Mouse (Mus musculus) stomach, postnatal 0 days (tissue): Measurements from ENCODE around the gene Rxrb. TPM values are rescaled to one million over a fixed set of nuclear protein-coding genes. Genes with fewer than 3 reads are reported as not detected.

Experiments used
- ATAC-seq: fragments of 200-750 bp; cut with Nextera tagmentation; 2 replicates; pipeline ENCODE4 v1.8.0; 2017; ENCODE audit not compliant: low FRiP score, low TSS enrichment
- DNase-seq: peaks from one replicate; pipeline ENCODE4 v3.0.0-alpha.2; 2016; ENCODE audit warnings: low spot score
- H3K27ac ChIP-seq: fragments of 300-500 bp; sonication (generic); replicated peaks from 2 replicates; pipeline ENCODE4 v1.5.1; 2014; ENCODE audit warnings: mild to moderate bottlenecking, control low read depth
- H3K27me3 ChIP-seq: fragments of 300-500 bp; sonication (generic); 2 replicates; pipeline ENCODE4 v1.6.1; 2014; ENCODE audit warnings: low read length; ENCODE audit not compliant: control insufficient read depth, insufficient read depth
- H3K36me3 ChIP-seq: fragments of 300-500 bp; sonication (generic); 2 replicates; pipeline ENCODE4 v1.6.1; 2014; ENCODE audit warnings: low read length, mixed read lengths; ENCODE audit not compliant: control insufficient read depth, insufficient read depth
- H3K4me1 ChIP-seq: fragments of 300-500 bp; sonication (generic); replicated peaks from 2 replicates; pipeline ENCODE4 v1.6.1; 2014; ENCODE audit warnings: antibody characterized with exemption; ENCODE audit not compliant: control insufficient read depth, insufficient read depth
- H3K4me2 ChIP-seq: fragments of 300-500 bp; sonication (generic); replicated peaks from 2 replicates; pipeline ENCODE4 v1.6.1; 2014; ENCODE audit warnings: low read depth, mild to moderate bottlenecking, control low read depth, moderate library complexity
- H3K4me3 ChIP-seq: fragments of 300-500 bp; sonication (generic); 2 replicates; pipeline ENCODE4 v1.5.1; 2014; ENCODE audit warnings: low read depth, low read length, control low read depth
- H3K9ac ChIP-seq: fragments of 300-500 bp; sonication (generic); 2 replicates; pipeline ENCODE4 v1.6.1; 2014; ENCODE audit warnings: mild to moderate bottlenecking, low read length, control low read depth, mixed read lengths
- H3K9me3 ChIP-seq: fragments of 300-500 bp; sonication (generic); 2 replicates; pipeline ENCODE4 v1.6.1; 2016; ENCODE audit warnings: low read length; ENCODE audit not compliant: control insufficient read depth
- CTCF ChIP-seq: IDR thresholded peaks from 2 replicates; pipeline ENCODE4 v1.5.1; 2016; ENCODE audit warnings: antibody characterized with exemption, low read depth, mild to moderate bottlenecking, moderate library complexity
- EP300 ChIP-seq: optimal IDR thresholded peaks from 2 replicates; pipeline ENCODE3; 2016; ENCODE audit warnings: antibody characterized with exemption
- WGBS: fragments of 180-500 bp; shearing (Covaris S2); extraction: QIAGEN DNeasy Blood & Tissue Kit; methylation state at CpG from one replicate; pipeline ENCODE4 v1.1.7; 2014; 5-methylcytosine and 5-hydroxymethylcytosine counted together
- polyA plus RNA-seq: library from polyadenylated mRNA; unstranded; fragments of >200 nt; fragmentation: Nextera tagmentation; extraction: Ambion mirVana; gene quantifications from 2 replicates; pipeline ENCODE4 v1.2.1, GENCODE M21; 2015

The Rxrb gene
- polyA plus RNA-seq, 1 experiment from 2014 or later = 25.0 TPM

DNA sequence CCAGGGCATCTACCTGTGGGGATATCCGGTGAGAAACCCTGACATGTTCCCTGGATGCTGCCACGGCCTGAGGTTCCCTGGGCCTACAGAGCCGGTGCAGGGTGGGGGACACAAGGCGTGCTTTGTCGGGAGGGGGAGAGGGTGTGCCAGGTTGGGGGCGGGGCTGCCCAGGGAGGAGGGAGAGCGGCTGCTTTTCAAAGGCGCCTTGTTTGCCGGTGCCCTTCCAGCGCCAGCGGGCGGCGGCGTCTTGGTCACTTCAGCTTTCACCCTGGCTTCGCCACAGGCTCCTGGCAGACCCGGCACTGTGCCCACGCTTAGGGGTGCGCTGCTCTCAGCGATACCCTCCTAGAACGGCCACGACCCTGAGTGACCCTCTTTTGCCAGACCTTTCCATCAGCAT, 6.8 kb downstream of the Rxrb start:
- DNase-seq = peak; percentile 70
- no peaks in the 10 kb centered on the region for H3K27me3 ChIP-seq
- TF ChIP-seq CTCF (no peak), EP300 (no peak)
- H3K4me1 ChIP-seq = 0 out of 2 replicates have a peak, but pooled peaks cover 2% of the 10 kb centered on the region
- no peaks in the 10 kb centered on the region for H3K9me3 ChIP-seq
- ATAC-seq = no peak; the same call in 1 of the 2 replicates
- no peak overlapping the region for H3K9ac ChIP-seq
- 16% methylated on average over 20 of the region's 21 CpGs for WGBS
- H3K4me2 ChIP-seq = peak overlapping the region; percentile 49
- H3K36me3 ChIP-seq = peaks cover 17% of the 10 kb centered on the region
- H3K27ac ChIP-seq = no peak overlapping the region
- H3K4me3 ChIP-seq = no peak overlapping the region; the same call in 1 of the 2 replicates

DNA sequence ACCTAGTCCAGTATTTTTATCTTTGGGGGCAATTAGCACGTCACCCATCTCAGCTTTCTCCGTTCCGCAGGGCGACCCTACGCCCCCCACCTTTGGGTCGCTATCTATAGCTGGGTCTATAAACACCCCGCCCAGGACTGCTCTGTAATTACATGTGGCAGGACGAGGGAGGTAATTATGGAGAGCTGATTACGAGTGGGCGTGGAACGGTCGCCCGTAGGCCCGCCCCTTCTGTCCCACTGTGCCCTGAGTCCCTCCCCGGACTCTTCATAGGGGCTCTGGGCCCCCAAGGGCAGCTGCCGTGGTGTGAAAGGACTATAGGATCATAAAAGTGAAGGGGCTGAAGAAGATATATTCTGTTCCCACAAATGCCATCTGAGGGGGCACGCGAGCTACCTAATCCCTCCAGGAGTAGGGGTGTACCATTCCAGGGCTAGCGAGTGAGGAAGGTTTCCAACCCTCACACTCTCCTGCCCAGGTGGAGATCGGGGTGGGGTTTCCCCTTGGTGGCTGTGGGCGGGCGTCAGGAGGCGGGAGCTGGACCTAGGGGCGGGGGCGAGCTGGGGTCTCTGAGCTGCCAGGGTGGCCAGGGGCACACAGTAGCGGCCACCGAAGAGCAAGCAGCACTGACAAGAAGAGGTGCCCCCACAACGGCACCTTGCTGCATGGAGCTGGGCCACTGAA, 7.4 kb downstream of the Rxrb start, which contains the start of gene Col11a2:
Gene Col11a2 (plus strand): TSS at position 560 of the 684 bp plus-strand sequence.
- DNase-seq = peak; percentile 48
- H3K4me3 ChIP-seq = peak within 1 kb of the TSS; percentile 12
- peak within 1 kb of the TSS; percentile 49 for H3K4me2 ChIP-seq
- no peak within 1 kb of the TSS for H3K27ac ChIP-seq
- H3K27me3 ChIP-seq = no peaks in the 10 kb centered on the region
- no peaks in the 10 kb centered on the region for H3K9me3 ChIP-seq
- 0 out of 2 replicates have a peak, but pooled peaks cover 2% of the 10 kb centered on the region for H3K4me1 ChIP-seq
- TF ChIP-seq EP300 = no peak
- TF ChIP-seq CTCF = 0 out of 2 replicates have a peak, but pooled peaks have one; percentile 9
- peaks cover 17% of the 10 kb centered on the region for H3K36me3 ChIP-seq
- ATAC-seq = peak; percentile 40; the same call in 1 of the 2 replicates
- H3K9ac ChIP-seq = peak within 1 kb of the TSS; percentile 41; the same call in 1 of the 2 replicates
- WGBS = 10% methylated on average over 28 of the region's 28 CpGs

DNA sequence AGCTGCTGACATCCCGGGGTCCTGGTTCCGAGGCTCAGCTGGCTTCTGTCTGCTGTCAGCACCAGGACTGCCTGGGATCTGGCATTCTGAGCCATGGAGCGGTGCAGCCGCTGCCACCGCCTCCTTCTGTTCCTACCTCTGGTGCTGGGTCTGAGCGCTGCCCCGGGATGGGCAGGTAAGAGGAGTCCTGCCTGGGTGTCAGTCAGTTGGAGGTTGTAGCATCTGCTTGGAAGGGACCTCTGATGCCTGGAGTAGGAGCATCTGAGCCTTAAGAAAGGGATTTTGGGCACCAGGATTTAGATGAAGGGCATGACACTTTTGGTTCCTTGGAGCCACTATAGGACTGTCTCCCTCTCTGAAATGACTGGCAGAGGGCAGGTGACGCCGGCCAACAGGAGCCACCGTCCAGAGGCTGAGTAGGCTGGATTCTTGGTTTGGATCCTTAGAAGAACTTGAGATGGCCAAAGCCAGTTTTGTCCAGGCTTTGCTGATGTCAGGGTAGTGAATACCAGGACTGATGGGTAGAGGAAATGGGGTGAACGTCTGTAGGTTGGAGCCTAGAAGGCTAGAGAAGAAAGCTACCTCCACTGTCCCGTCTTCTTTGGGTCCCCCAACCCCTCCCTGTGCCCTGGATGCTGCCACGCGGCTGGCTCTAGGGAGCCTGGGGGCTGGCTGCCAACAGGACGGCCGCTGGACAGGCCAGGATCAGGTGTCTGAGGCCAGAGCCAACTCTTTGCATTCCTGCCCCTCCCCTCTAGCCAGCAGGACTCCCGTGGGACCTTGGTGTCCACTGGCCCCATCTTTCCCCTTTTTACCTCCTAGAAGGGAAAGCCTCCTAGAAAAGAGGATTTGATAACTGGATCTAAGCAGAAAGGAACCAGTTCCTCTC, 8.2 kb downstream of the Rxrb start:
- Histone ChIP-seq H3K36me3 (peaks cover 17% of the 10 kb centered on the region), H3K4me2 (no peak overlapping the region), H3K4me3 (no peak overlapping the region), H3K27ac (no peak overlapping the region), H3K4me1 (0 out of 2 replicates have a peak, but pooled peaks cover 2% of the 10 kb centered on the region), H3K27me3 (no peaks in the 10 kb centered on the region), H3K9ac (no peak overlapping the region), H3K9me3 (no peaks in the 10 kb centered on the region)
- ATAC-seq (no peak), DNase-seq (no peak)
- whole genome bisulfite sequencing = 20% methylated on average over 17 of the region's 17 CpGs
- TF ChIP-seq EP300 (no peak), CTCF (no peak)

DNA sequence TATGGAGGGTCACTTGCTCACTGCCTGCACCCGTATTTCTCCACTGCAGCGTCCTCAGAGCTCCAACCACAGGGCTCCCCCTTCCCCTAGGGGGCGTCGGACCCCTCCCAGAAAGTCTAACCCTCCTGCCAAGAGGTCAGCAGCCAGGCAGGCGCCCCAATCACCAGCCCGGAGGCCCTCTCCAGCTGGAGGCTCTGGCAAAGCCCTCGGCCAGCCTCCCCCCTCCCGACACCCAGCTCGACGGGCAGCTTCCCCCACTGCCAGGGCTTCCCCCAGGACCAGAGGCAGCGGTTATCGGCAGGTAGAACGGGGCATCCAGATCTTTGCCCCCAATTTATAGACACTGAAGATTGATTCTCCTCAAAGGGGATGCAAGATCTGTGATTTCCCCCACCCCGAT, 14.3 kb downstream of the Rxrb start:
- no peaks in the 10 kb centered on the region for H3K4me1 ChIP-seq
- DNase-seq = no peak
- TF ChIP-seq EP300 = no peak
- no peak for TF ChIP-seq CTCF
- no peak for ATAC-seq
- no peaks in the 10 kb centered on the region for H3K9me3 ChIP-seq
- H3K27me3 ChIP-seq = no peaks in the 10 kb centered on the region
- no peak overlapping the region for H3K4me2 ChIP-seq
- no peak overlapping the region for H3K9ac ChIP-seq
- H3K4me3 ChIP-seq = no peak overlapping the region
- H3K36me3 ChIP-seq = no peaks in the 10 kb centered on the region
- H3K27ac ChIP-seq = no peak overlapping the region
- 85% methylated on average over 14 of the region's 14 CpGs for WGBS

DNA sequence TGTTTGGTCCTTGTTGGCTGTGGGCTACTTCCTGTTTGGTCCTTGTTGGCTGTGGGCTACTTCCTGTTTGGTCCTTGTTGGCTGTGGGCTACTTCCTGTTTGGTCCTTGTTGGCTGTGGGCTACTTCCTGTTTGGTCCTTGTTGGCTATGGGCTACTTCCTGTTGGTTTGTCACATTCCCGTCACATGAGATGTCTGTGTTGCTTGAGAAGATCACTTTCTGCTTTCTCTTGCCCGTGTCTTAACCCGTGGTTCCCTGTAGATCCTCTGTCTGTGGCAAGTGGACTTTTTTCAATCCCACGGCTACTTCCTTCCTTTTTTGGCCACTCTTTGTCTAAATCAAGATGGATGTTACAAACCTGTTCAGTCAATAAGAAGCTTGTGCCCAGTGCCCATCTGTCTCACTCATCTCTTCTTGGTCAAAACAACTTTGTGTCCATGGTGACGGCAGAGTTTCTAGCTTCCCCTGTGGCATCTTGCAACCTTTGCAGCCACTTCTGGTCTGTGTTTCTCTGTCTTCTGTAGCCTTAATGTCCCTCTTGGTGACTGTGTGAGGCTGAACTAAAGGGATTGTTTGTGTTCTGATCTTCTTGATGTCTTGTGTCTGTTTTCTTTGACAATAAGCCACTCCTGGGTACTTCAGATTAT, 15.9 kb downstream of the Rxrb start:
- Histone ChIP-seq H3K4me1 (no peaks in the 10 kb centered on the region), H3K36me3 (no peaks in the 10 kb centered on the region), H3K9me3 (no peaks in the 10 kb centered on the region), H3K4me3 (no peak overlapping the region), H3K9ac (no peak overlapping the region), H3K27me3 (no peaks in the 10 kb centered on the region), H3K27ac (no peak overlapping the region), H3K4me2 (no peak overlapping the region)
- TF ChIP-seq CTCF = no peak
- TF ChIP-seq EP300 = no peak
- DNase-seq = no peak
- ATAC-seq = no peak
- WGBS = 90% methylated on average over 5 of the region's 5 CpGs
